Mouse (Mus musculus) cerebellum, adult 2 months (tissue): Measurements from ENCODE around the gene Tsga10ip. TPM values are rescaled to one million over a fixed set of nuclear protein-coding genes. Genes with fewer than 3 reads are reported as not detected.

Experiments used
- DNase-seq, 2 experiments: peaks; one replicate each; pipeline ENCODE4 v3.0.0; 2021
- H3K27ac ChIP-seq: fragments of 200-500 bp; 2 replicates; pipeline ENCODE4 v1.5.1; 2012; ENCODE audit warnings: low read length, control low read depth, inconsistent platforms; ENCODE audit not compliant: insufficient read depth
- H3K27me3 ChIP-seq: fragments of 200-500 bp; 2 replicates; pipeline ENCODE4 v1.6.1; 2012; ENCODE audit warnings: inconsistent platforms, mild to moderate bottlenecking, low read length, moderate library complexity; ENCODE audit not compliant: control insufficient read depth, insufficient read depth
- H3K4me1 ChIP-seq: fragments of 200-500 bp; 2 replicates; pipeline ENCODE4 v1.6.1; 2011; ENCODE audit warnings: low read length; ENCODE audit not compliant: control insufficient read depth, insufficient read depth
- H3K4me3 ChIP-seq: fragments of 200-500 bp; replicated peaks from 2 replicates; pipeline ENCODE3; 2011; ENCODE audit warnings: mild to moderate bottlenecking, low read depth, low read length, control low read depth; ENCODE audit not compliant: insufficient read depth
- CTCF ChIP-seq: fragments of 200-500 bp; IDR thresholded peaks from 2 replicates; pipeline ENCODE4 v1.5.1; 2011; ENCODE audit warnings: low read depth, mild to moderate bottlenecking, control low read depth, low read length, moderate library complexity, borderline replicate concordance; ENCODE audit not compliant: insufficient read depth
- POLR2A ChIP-seq: fragments of 200-500 bp; IDR thresholded peaks from 2 replicates; pipeline ENCODE4 v1.6.1; 2011; ENCODE audit warnings: low read length, control low read depth, borderline replicate concordance; ENCODE audit not compliant: insufficient read depth
- WGBS: fragments of 180-500 bp; shearing (Covaris S2); methylation state at CpG from one replicate; pipeline ENCODE4 v1.1.7; 2018; 5-methylcytosine and 5-hydroxymethylcytosine counted together
- polyA plus RNA-seq: library from polyadenylated mRNA; depleted of rRNA; stranded (reverse); fragments of >200 nt; gene quantifications from 2 replicates; pipeline ENCODE4 v1.2.3, GENCODE M21; 2012

Tsga10ip gene
- polyA plus RNA-seq, 1 experiment: not detected

GRCm38 (mm10) chr19:5377446-5377845 is 24.9 kb downstream of the Tsga10ip start:
- no peak for TF ChIP-seq CTCF
- TF ChIP-seq POLR2A: no peak
- DNase-seq: peak in 1 of 2 experiments; percentile 53
- peaks cover 7% of the 10 kb centered on the region for H3K4me1 ChIP-seq
- no peaks in the 10 kb centered on the region for H3K27me3 ChIP-seq
- 69% methylated on average over 1 of the region's 1 CpGs for WGBS
- H3K4me3 ChIP-seq: no peak overlapping the region
- no peak overlapping the region for H3K27ac ChIP-seq

GRCm38 (mm10) chr19:5374748-5375147 is 27.6 kb downstream of the Tsga10ip start:
- Histone ChIP-seq H3K27me3 (no peaks in the 10 kb centered on the region), H3K27ac (no peak overlapping the region), H3K4me1 (peaks cover 7% of the 10 kb centered on the region), H3K4me3 (no peak overlapping the region)
- WGBS: 77% methylated on average over 4 of the region's 4 CpGs
- TF ChIP-seq POLR2A (no peak), CTCF (no peak)
- DNase-seq: no peak

GRCm38 (mm10) chr19:5374177-5374576 is 28.1 kb downstream of the Tsga10ip start:
- 86% methylated on average over 4 of the region's 4 CpGs for WGBS
- no peak for DNase-seq
- Histone ChIP-seq H3K27ac (no peak overlapping the region), H3K4me3 (no peak overlapping the region), H3K4me1 (peaks cover 7% of the 10 kb centered on the region), H3K27me3 (no peaks in the 10 kb centered on the region)
- no peak for TF ChIP-seq POLR2A
- no peak for TF ChIP-seq CTCF

GRCm38 (mm10) chr19:5372724-5373123 is 29.6 kb downstream of the Tsga10ip start:
- H3K27ac ChIP-seq: no peak overlapping the region
- no peak for DNase-seq
- no peaks in the 10 kb centered on the region for H3K27me3 ChIP-seq
- no peak overlapping the region for H3K4me3 ChIP-seq
- H3K4me1 ChIP-seq: peaks cover 3% of the 10 kb centered on the region; the same call in 1 of the 2 replicates
- TF ChIP-seq CTCF (no peak), POLR2A (no peak)
- WGBS: 91% methylated on average over 7 of the region's 7 CpGs

- WGBS: 81% methylated on average over 3 of the region's 3 CpGs
- no peak overlapping the region for H3K27ac ChIP-seq
- TF ChIP-seq CTCF: no peak
- no peak for TF ChIP-seq POLR2A
- peaks cover 3% of the 10 kb centered on the region; the same call in 1 of the 2 replicates for H3K4me1 ChIP-seq
- no peak for DNase-seq
- H3K4me3 ChIP-seq: no peak overlapping the region
- H3K27me3 ChIP-seq: no peaks in the 10 kb centered on the region
Observed at GRCm38 (mm10) chr19:5370932-5371331, 31.4 kb downstream of the Tsga10ip start.

- peaks cover 3% of the 10 kb centered on the region; the same call in 1 of the 2 replicates for H3K4me1 ChIP-seq
- DNase-seq: no peak
- WGBS: 11% methylated on average over 11 of the region's 11 CpGs
- H3K27me3 ChIP-seq: no peaks in the 10 kb centered on the region
- no peak overlapping the region for H3K27ac ChIP-seq
- TF ChIP-seq POLR2A (no peak), CTCF (no peak)
- H3K4me3 ChIP-seq: peak overlapping the region; percentile 67
Observed at GRCm38 (mm10) chr19:5367455-5367854, 34.9 kb downstream of the Tsga10ip start.

GRCm38 (mm10) chr19:5367053-5367359 is 35.3 kb downstream of the Tsga10ip start, which contains the start of gene Banf1:
TSS of gene Banf1 (minus strand) at chr19:5367168.
- Histone ChIP-seq H3K4me1 (peaks cover 3% of the 10 kb centered on the region; the same call in 1 of the 2 replicates), H3K27me3 (no peaks in the 10 kb centered on the region), H3K27ac (peak within 1 kb of the TSS; percentile 89), H3K4me3 (peak within 1 kb of the TSS; percentile 67)
- TF ChIP-seq POLR2A (peak; percentile 56; the same call in 1 of the 2 replicates), CTCF (no peak)
- no peak for DNase-seq
- 1% methylated on average over 33 of the region's 33 CpGs for WGBS

GRCm38 (mm10) chr19:5366175-5367052 is 35.9 kb downstream of the Tsga10ip start, which contains the start of gene Eif1ad:
TSS of gene Eif1ad (plus strand) at chr19:5366741.
- TF ChIP-seq POLR2A (peak; percentile 62; the same call in 1 of the 2 replicates), CTCF (no peak)
- H3K27me3 ChIP-seq: no peaks in the 10 kb centered on the region
- peak within 1 kb of the TSS; percentile 67 for H3K4me3 ChIP-seq
- WGBS: under 1% methylated on average over 86 of the region's 92 CpGs
- H3K4me1 ChIP-seq: peaks cover 3% of the 10 kb centered on the region; the same call in 1 of the 2 replicates
- peak within 1 kb of the TSS; percentile 89 for H3K27ac ChIP-seq
- peak; percentile 96 to 98 for DNase-seq
